Mouse (Mus musculus) macrophage (primary cell): Measurements from ENCODE around the gene Kif1b. TPM values are rescaled to one million over a fixed set of nuclear protein-coding genes. Genes with fewer than 3 reads are reported as not detected.

Source experiments
- H3K27ac ChIP-seq: fragments of 350-480 bp; formaldehyde crosslinking; 2 replicates; pipeline ENCODE4 v1.9.0; 2021
- H3K36me3 ChIP-seq: fragments of 350-480 bp; formaldehyde crosslinking; 2 replicates; pipeline ENCODE4 v1.9.0; 2021; ENCODE audit errors: inconsistent target
- H3K4me3 ChIP-seq: fragments of 350-480 bp; formaldehyde crosslinking; 2 replicates; pipeline ENCODE4 v1.9.0; 2021; ENCODE audit errors: inconsistent target
- H3K79me2 ChIP-seq: fragments of 350-480 bp; formaldehyde crosslinking; 2 replicates; pipeline ENCODE4 v1.9.0; 2021; ENCODE audit errors: inconsistent target
- WGBS: methylation state at CpG from one replicate; pipeline ENCODE4 v1.1.7; 2026; ENCODE audit warnings: inconsistent platforms; ENCODE audit not compliant: missing documents; 5-methylcytosine and 5-hydroxymethylcytosine counted together
- polyA plus RNA-seq: library from polyadenylated mRNA; stranded (reverse); fragments of 250-400 nt; gene quantifications from 3 replicates; pipeline ENCODE4 v1.2.4, GENCODE M21; 2018; ENCODE audit warnings: inconsistent platforms

The Kif1b gene
- polyA plus RNA-seq, 1 experiment from 2014 or later: 26.9 TPM

- H3K27ac ChIP-seq: no peak overlapping the region
- H3K4me3 ChIP-seq: no peak overlapping the region
- 88% methylated on average over 8 of the region's 11 CpGs for WGBS
- H3K36me3 ChIP-seq: peaks cover 44% of the 10 kb centered on the region
- H3K79me2 ChIP-seq: peaks cover 19% of the 10 kb centered on the region; the same call in 1 of the 2 replicates
Observed at GRCm38 (mm10) chr4:149150256-149150655, 157.2 kb downstream of the Kif1b start.

DNA sequence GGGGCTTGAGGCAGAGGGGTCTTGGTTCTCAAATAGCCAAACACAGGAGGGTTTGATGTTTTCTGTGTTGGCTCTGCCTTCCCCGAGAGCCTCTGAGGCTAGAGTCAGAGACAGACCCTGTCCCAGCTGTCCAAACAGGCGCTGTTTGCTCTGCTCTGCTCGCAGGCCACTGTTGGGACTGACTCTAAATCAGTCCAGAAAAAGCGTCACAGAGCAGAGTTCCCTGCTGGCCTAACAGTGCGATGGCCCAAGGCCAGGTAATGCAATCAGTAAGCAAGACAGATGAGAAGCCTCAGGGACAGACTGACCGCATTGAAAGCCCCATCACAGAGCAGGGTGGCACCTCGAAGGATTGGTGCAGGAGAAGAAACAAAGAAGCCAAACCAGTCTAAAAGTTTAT is 157.9 kb downstream of the Kif1b start:
- H3K27ac ChIP-seq: no peak overlapping the region
- H3K36me3 ChIP-seq: peaks cover 40% of the 10 kb centered on the region
- H3K79me2 ChIP-seq: peaks cover 15% of the 10 kb centered on the region; the same call in 1 of the 2 replicates
- no peak overlapping the region for H3K4me3 ChIP-seq
- WGBS: 94% methylated on average over 6 of the region's 7 CpGs

GRCm38 (mm10) chr4:149149196-149149595 is 158.3 kb downstream of the Kif1b start:
- no peak overlapping the region for H3K27ac ChIP-seq
- no peak overlapping the region for H3K4me3 ChIP-seq
- H3K79me2 ChIP-seq: peaks cover 11% of the 10 kb centered on the region; the same call in 1 of the 2 replicates
- whole genome bisulfite sequencing: 61% methylated on average over 9 of the region's 9 CpGs
- peaks cover 35% of the 10 kb centered on the region for H3K36me3 ChIP-seq

GRCm38 (mm10) chr4:149148084-149148483 is 159.4 kb downstream of the Kif1b start:
- Histone ChIP-seq H3K4me3 (no peak overlapping the region), H3K36me3 (peaks cover 24% of the 10 kb centered on the region), H3K27ac (no peak overlapping the region), H3K79me2 (no peaks in the 10 kb centered on the region; the same call in 1 of the 2 replicates)
- WGBS: 78% methylated on average over 3 of the region's 4 CpGs

DNA sequence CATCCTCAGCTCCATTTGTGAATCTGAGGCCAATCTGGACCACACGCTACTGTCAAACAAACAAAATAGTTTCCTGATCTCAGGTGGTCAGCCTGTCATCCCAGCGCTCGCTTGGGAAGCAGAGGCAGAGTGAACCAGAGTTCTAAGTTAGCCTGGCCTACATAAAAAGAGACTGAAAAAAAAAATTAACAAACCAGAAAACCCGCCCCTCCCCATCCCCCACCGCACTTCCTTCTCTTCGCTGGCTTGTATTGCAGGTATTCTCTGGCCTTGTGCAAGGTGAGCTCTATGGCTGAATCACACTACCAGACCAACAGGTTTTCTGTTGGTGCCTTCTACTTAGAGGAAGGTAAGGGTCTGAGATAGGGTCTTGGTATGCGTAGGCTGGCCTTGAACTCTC is 160.0 kb downstream of the Kif1b start:
- Histone ChIP-seq H3K27ac (no peak overlapping the region), H3K79me2 (no peaks in the 10 kb centered on the region), H3K36me3 (peaks cover 19% of the 10 kb centered on the region), H3K4me3 (no peak overlapping the region)
- WGBS: 74% methylated on average over 7 of the region's 7 CpGs

DNA sequence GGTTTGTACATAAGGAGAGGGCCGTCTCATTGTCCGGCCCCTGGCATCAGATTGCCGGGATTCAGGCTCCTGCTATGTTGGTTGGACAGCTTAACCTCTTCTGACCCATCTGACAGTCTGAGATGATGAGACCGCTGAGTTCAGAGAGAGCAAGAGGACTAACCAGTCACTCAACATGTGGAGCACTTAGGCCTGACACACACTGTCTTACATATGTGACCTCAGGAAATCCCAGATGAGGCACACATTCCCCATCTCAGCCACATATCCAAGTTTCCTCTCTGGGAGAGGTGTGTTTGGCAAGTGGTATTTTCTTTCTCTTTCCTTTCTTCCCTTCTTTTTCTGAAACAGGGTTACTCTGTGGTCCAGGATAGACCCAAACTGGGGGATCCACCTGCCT is 162.3 kb downstream of the Kif1b start:
- Histone ChIP-seq H3K4me3 (no peak overlapping the region), H3K36me3 (peaks cover 3% of the 10 kb centered on the region), H3K27ac (no peak overlapping the region), H3K79me2 (no peaks in the 10 kb centered on the region)
- 79% methylated on average over 4 of the region's 4 CpGs for WGBS

- Histone ChIP-seq H3K4me3 (no peak overlapping the region), H3K79me2 (no peaks in the 10 kb centered on the region), H3K27ac (no peak overlapping the region), H3K36me3 (no peaks in the 10 kb centered on the region; the same call in 1 of the 2 replicates)
- 2% methylated on average over 3 of the region's 3 CpGs for WGBS
Observed at GRCm38 (mm10) chr4:149144459-149144858, 163.0 kb downstream of the Kif1b start.

DNA sequence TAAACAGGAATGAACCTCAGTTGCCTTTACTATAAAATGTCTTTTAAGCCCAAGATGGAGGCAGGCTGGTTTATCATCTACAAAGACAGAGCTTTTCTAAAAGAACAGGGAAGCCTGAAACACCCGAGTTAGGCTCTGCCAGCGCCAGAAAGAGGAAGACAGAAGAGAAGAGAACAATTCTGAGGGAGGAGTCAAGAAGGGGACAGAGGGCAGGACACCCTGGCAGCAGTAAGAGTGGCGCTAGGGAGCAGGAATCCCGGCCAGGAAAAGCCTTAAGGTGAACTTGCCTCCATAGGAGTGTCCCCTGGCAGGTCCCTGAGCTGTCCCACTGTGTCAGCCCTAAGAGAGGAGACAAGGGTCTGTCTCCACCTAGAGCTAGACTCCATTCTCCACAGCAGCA is 163.9 kb downstream of the Kif1b start:
- Histone ChIP-seq H3K4me3 (no peak overlapping the region), H3K36me3 (no peaks in the 10 kb centered on the region), H3K79me2 (no peaks in the 10 kb centered on the region), H3K27ac (no peak overlapping the region)
- WGBS: 10% methylated on average over 4 of the region's 4 CpGs

DNA sequence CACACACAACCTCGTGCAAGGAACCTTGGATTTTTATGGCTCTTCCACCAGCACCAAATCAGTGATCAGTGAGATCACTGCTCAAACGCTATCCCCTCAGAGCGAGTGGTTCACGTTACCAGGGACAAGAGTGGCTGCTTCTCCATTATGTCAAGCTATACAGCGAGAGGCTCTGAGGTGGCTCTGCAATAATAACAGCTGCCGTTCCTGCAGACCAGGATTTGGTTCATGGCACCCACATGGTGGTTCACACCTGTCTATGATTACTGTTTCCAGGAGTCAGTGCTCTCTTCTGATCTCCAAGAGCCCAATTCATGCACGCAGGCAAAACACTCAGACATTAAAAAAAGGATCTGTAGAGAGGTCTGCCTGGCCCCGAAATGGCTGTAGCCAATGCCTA is 169.0 kb downstream of the Kif1b start:
- Histone ChIP-seq H3K4me3 (no peak overlapping the region), H3K79me2 (no peaks in the 10 kb centered on the region), H3K36me3 (no peaks in the 10 kb centered on the region), H3K27ac (no peak overlapping the region)
- 93% methylated on average over 8 of the region's 8 CpGs for WGBS

DNA sequence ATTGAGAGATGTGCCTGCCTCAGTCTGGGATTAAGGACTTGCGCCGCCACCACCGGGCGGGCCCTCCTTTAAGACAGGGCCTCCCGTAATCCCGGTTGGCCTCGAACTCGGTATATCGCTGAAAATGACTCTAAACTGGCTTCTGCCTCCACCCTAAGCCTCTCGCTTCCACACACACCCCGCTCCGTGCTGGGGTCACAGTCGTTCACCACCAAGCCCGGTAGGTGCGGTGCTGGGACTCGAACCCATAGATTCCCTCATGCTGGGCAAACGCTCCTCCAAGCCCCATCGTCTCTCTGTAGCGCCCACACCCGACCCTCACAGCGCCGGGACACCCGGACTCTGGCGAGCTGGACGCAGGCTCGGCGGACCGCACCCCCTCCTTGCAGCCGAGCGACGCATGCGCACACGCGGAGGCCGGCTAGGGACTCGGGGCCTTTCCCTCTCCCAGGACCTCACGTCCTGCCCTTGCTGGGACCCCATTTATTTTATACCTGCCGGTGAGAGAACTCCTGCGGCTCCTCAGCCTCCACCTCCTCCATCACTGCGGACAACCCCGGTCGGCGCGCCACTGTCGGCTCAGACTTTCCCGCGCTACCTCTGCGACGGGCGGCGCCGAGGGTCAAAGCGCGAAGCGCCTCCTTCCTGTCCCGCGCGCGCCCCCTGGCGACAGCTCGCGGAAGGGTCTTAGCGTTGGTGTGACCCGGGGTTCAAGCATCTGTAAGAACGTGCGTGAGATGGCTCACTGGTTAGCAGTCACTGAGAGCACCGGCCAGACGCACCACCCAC is 170.3 kb downstream of the Kif1b start, which contains the start of gene Cenps:
Gene Cenps (minus strand): TSS at position 648 of the 789 bp plus-strand sequence.
- WGBS: 1% methylated on average over 68 of the region's 68 CpGs
- Histone ChIP-seq H3K4me3 (peak within 1 kb of the TSS; percentile 68), H3K36me3 (no peaks in the 10 kb centered on the region), H3K79me2 (no peaks in the 10 kb centered on the region), H3K27ac (peak within 1 kb of the TSS; percentile 36; the same call in 1 of the 2 replicates)

- no peak overlapping the region for H3K27ac ChIP-seq
- WGBS: 83% methylated on average over 18 of the region's 18 CpGs
Observed at GRCm38 (mm10) chr4:149136116-149136850, 171.2 kb downstream of the Kif1b start.

DNA sequence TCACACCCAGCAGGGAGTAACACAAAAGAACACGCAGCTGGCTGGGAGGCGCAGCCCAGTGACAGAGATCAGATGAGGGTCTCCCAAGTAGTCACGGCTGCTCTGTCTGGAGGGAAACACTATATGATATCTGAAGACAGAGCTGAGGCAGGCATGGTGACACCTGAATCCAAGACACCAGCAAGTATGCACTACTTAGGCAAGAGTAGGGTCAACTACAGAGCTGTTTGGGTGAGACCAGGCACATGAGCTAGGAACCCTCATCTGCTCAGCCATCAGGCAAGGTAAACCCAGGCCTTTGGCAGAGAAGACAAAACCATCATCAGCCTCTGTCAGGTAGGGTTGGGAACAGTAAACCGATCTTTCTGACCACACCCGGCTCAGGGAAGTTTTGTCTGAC is 174.1 kb downstream of the Kif1b start:
- 95% methylated on average over 5 of the region's 5 CpGs for WGBS
- H3K79me2 ChIP-seq: no peaks in the 10 kb centered on the region
- no peaks in the 10 kb centered on the region for H3K36me3 ChIP-seq
- no peak overlapping the region for H3K4me3 ChIP-seq
- no peak overlapping the region for H3K27ac ChIP-seq

More at GRCm38 (mm10) chr4:149136116-149136850, 171.2 kb downstream of the Kif1b start:
- no peaks in the 10 kb centered on the region for H3K79me2 ChIP-seq
- H3K4me3 ChIP-seq: peak overlapping the region; percentile 68
- no peaks in the 10 kb centered on the region for H3K36me3 ChIP-seq

DNA sequence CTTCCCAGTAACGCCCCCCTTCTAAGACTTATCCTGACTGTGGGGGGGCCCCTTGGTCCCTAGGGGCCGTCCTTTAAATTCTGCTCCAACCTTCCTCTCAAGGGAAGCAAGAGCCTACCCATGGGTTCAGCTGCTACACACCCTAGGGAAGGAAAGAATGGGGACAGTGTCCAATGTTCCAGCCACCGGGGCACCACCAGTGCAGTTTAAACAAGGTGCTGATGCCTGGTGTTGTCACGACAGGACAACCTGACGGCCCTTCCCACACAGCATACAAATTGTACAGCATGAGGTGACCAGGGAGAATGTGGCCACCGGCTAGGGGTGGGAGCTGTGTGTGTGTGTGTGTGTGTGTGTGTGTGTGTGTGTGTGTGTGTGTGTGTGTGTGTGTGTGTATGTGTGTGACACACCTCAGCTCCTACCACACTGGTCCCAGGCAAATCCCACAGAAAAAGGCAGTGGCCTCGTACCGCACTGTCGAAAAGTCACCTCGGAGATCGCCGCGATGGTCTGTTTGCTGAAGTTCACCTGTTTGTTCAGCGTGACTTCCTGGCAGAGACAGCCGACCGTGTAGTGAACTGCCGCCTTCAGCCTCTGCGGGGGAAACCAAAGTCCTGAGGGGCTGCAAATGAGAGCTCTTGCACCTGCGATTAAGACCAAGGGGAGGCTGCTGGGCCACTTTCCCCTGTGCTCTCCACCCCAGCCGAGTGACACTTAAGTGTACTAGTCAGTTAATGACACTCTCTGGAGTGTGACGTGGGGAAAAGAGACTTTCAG is 175.5 kb downstream of the Kif1b start:
- no peak overlapping the region for H3K27ac ChIP-seq
- no peaks in the 10 kb centered on the region for H3K36me3 ChIP-seq
- WGBS: 96% methylated on average over 16 of the region's 21 CpGs
- no peaks in the 10 kb centered on the region for H3K79me2 ChIP-seq
- H3K4me3 ChIP-seq: no peak overlapping the region

DNA sequence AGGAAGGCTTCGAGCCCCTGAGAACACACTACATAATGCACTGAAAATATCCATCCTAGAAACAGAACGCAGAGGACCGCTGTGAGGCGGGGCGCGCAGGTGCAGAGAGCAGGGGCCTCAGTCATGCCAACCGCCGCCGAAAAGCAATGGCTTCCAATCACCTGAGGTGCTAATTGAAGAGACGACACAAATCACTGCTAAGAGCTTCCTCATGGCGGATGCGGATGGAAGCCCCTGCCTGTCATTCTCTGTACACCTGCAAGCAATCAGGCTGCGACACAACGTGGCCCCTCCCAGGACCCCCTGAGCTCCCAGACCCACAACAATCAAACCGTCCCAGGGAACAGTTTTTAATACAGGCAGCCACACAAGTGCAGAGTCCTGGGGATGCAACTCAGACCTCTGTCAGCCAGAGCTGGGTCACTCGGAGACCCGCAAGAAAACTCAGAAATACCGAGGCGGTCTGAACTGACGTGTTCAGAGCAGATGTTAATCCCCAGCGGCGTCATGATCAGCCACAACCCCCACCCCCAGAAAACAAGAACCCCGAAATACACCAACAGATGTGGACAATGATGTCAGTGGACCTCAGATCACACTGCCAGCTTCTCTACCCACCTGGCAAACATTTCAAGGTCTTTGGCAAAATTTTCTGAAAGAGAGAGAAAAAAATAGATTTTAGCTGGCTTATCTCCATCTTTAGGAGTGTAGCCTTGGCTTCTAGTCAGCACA is 176.3 kb downstream of the Kif1b start:
- WGBS: 94% methylated on average over 20 of the region's 23 CpGs
- Histone ChIP-seq H3K36me3 (no peaks in the 10 kb centered on the region), H3K79me2 (no peaks in the 10 kb centered on the region), H3K4me3 (no peak overlapping the region), H3K27ac (no peak overlapping the region)
